Mouse (Mus musculus): ENCODE measurements around the gene Myf6.

The Myf6 gene

DNA sequence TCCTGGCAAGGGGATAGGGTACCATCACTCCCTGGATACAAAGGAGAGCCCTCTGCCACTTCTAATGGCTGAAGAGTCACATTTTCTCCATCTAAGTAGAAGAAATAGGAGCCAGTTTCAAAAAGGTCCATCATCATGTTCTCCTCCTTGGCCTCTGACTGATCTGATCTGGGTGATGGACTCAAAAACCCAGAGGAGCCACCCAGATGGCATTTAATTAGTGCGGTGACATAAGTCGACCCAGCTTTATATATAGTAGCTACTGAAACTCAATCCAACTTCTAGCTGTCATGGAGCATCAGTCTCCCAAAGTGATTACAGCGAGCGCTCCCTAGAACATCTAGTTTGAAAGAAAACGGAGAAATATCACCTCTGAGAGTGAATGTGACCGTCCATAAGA lies at the start of gene Myf6:
Gene Myf6, minus strand, starts transcription at position 170 of the 400 bp plus-strand sequence.
- in situ Hi-C loops (cut with MboI; ENCODE audit: low pct_unique_long_range_greater_than_20kb in 1 of 2, low sequenced_read_pairs in 2 of 2, unreplicated experiment in 1 of 2) = no loop called here

DNA sequence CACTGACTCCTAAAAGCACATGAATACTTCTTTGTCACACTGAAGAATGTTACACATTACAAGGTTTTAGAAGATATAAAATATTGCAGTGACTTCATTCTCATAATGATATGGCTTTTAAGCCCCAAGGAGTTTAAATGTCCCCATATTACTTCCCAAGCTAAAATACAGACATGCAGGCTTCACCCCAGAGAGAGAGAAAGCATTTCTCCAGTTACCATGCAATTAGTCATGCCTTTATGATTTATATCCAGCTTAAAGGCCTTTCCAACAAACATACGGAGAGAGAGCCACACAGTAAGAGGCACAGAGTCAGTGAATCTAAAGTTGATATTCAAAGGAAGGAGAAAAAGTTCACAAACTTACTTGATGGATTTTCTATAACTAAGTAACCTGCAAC lies 48.5 kb upstream of the Myf6 start:
- in situ Hi-C loops (cut with MboI; ENCODE audit: low pct_unique_long_range_greater_than_20kb in 1 of 2, low sequenced_read_pairs in 2 of 2, unreplicated experiment in 1 of 2) = no loop called here

GRCm38 (mm10) chr10:107528758-107529157 lies 34.2 kb upstream of the Myf6 start:
- in situ Hi-C loops (cut with MboI; ENCODE audit: low pct_unique_long_range_greater_than_20kb in 1 of 2, low sequenced_read_pairs in 2 of 2, unreplicated experiment in 1 of 2) = no loop called here

DNA sequence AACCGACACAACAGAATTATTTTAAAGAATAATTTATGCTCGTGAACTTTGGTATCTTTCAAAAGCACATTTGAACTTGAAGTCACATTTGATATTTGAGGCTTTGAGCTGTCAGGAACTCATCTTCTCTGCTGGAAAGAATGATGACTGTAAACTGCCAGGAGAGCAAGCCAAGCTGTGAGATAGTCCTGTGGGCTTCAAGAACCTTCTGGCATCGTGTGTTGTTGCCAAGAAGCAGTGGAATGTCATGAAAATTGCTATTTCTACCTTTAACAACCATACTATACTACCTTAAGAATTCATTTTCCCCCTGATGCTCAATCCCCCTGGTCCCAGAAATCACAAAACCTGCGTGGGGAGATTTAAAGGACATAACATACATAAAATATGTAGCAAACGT lies 24.7 kb upstream of the Myf6 start:
- in situ Hi-C loops (cut with MboI; ENCODE audit: low pct_unique_long_range_greater_than_20kb in 1 of 2, low sequenced_read_pairs in 2 of 2, unreplicated experiment in 1 of 2) = no loop called here

DNA sequence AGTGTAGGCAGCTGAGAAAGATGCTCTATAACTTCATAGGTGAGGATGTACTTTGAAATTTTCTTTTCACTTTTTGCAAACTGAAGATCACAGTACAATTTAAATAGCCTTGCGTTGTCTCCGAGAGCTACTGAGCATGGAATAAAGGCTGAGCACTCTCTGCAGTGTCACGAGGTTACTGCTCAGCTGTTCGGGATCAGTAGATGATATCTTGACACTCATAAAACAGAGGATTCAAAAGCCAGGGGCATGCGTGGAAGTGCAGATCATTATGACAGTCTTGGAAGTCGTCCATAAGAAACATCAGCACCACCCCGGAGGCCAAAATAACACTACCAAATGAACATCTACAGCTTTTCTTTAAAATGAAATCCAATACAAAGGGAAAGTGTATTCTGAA lies 22.1 kb upstream of the Myf6 start:
- in situ Hi-C loops (cut with MboI; ENCODE audit: low pct_unique_long_range_greater_than_20kb in 1 of 2, low sequenced_read_pairs in 2 of 2, unreplicated experiment in 1 of 2) = no loop called here

- in situ Hi-C loops (cut with MboI; ENCODE audit: low pct_unique_long_range_greater_than_20kb in 1 of 2, low sequenced_read_pairs in 2 of 2, unreplicated experiment in 1 of 2) = no loop called here
These were observed 20.2 kb upstream of the Myf6 start for GRCm38 (mm10) chr10:107514735-107515134.

DNA sequence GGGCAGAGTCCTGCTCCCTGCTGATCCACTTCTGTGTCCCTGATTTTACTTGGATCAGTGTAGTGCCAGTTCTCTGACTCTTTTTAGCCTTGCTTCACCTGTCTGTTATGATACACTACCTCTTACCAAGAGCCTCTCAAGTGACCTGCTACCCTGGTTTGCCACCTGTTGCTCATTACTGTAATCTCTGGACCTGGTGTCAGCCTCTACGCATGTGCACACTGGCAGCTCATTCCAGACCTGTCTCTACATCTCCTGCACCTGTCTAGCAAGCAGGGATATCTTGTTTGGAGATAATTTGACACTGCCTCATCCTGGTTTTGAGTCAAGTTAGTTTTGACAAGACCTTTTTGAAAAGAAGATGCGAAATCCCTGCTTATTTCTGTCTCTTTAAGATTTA lies 11.9 kb upstream of the Myf6 start:
- in situ Hi-C loops (cut with MboI; ENCODE audit: low pct_unique_long_range_greater_than_20kb in 1 of 2, low sequenced_read_pairs in 2 of 2, unreplicated experiment in 1 of 2) = no loop called here

- in situ Hi-C loops (cut with MboI; ENCODE audit: low pct_unique_long_range_greater_than_20kb in 1 of 2, low sequenced_read_pairs in 2 of 2, unreplicated experiment in 1 of 2) = no loop called here
These were observed 8.9 kb upstream of the Myf6 start for GRCm38 (mm10) chr10:107503430-107503829.

DNA sequence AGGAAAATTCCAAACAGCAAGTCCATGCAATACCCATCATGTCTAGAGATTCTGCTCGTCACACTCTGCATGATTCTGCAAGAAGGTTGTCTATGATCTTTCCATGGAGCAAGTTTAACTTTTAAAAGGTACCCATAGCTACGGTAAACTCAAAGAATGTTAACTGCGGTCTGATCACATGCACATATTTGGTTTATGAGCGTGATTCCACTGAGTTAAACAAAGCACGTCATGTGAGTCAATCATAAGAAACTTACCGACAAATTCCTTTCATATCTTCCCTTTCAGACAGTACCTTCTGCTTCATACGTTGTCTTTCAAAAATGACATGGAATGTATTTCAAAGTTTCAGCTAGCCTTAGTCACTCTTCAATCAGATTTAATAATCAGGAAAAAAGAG lies 7.7 kb upstream of the Myf6 start:
- in situ Hi-C loops (cut with MboI; ENCODE audit: low pct_unique_long_range_greater_than_20kb in 1 of 2, low sequenced_read_pairs in 2 of 2, unreplicated experiment in 1 of 2) = no loop called here

DNA sequence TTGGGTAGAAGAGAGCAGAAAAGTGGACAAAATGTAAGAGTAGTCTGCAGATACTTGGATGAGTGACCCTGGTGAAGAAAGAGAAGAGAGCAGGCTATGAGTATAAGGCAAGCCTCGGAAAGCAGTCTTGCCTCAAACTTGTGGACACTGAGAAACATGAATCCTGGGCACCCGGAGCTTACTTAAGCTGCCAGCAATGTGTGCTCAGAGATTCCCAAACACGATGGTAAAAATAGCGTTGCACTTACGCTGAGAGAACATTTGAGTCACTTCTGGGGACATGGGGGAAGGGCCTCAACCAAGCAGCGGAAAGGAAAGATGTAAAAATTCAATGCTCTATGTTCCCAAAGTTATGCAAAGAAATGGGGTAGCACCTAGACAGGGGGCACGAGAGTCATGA lies 5.1 kb upstream of the Myf6 start:
- in situ Hi-C loops (cut with MboI; ENCODE audit: low pct_unique_long_range_greater_than_20kb in 1 of 2, low sequenced_read_pairs in 2 of 2, unreplicated experiment in 1 of 2) = no loop called here

- in situ Hi-C loops (cut with MboI; ENCODE audit: low pct_unique_long_range_greater_than_20kb in 1 of 2, low sequenced_read_pairs in 2 of 2, unreplicated experiment in 1 of 2) = no loop called here
These were observed 1.9 kb upstream of the Myf6 start for GRCm38 (mm10) chr10:107496402-107496801.

GRCm38 (mm10) chr10:107493580-107494474 lies 710 bp downstream of the Myf6 start:
- in situ Hi-C loops (cut with MboI; ENCODE audit: low pct_unique_long_range_greater_than_20kb in 1 of 2, low sequenced_read_pairs in 2 of 2, unreplicated experiment in 1 of 2) = no loop called here

DNA sequence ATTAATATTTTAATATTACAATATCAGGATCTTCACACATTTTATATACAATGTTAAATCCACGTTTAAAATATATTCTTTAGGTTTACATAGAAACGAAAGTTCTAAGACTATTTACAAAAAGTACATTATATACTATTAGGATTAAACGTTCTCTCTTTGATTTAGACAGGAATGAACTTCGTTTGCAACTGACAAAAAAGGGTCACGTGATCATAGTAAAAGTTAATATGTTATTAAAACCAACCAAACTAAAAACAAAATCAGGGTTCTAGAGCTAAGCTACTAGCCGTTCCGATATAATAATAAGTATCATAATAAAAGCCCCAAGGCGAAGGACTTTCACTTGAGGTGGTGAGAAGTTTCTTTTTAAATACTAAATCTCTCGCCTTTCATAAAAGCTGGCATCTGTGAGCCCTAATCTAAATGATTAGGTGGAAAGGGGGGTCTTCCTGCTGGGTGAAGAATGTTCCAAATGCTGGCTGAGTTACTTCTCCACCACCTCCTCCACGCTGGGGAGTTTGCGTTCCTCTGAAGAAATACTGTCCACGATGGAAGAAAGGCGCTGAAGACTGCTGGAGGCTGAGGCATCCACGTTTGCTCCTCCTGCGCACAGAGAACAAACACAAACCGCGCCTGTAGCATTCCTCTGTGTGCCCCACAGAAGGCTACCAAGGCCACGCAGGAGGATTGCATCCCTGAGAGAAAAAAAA lies 1.5 kb downstream of the Myf6 start:
- in situ Hi-C loops (cut with MboI; ENCODE audit: low pct_unique_long_range_greater_than_20kb in 1 of 2, low sequenced_read_pairs in 2 of 2, unreplicated experiment in 1 of 2) = no loop called here

DNA sequence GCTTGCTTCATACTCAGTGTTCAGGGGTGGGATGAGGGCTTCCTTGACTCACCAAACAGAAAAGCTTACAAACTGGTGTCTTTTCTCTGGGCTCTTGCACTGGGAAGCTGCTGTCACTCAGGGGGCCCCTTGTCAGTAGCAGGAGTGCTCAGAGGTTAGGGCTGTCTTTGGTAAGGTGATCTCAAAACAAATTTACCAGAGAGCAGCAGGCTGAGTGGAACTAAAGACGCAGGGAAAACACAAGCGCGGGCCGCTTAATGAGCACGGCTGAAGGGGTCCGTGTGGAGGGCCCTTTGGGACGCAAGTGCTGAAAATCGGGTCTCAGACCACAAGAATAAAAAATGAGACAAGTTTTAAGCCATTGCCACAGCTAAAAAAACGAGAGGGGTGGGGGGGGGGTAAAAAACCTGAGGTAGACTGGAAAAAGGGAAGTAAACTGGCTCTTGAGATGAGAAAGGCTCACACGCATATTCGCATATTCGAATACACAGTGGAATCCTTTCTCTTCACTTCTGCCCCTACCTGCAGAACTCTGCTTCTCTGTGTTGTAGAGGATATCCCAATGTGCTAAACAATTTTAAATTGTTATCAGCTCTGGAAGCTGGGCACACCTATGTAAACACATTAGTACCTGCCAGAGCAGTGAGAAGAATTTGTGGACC lies 5.8 kb downstream of the Myf6 start:
- in situ Hi-C loops (cut with MboI; ENCODE audit: low pct_unique_long_range_greater_than_20kb in 1 of 2, low sequenced_read_pairs in 2 of 2, unreplicated experiment in 1 of 2) = no loop called here

- in situ Hi-C loops (cut with MboI; ENCODE audit: low pct_unique_long_range_greater_than_20kb in 1 of 2, low sequenced_read_pairs in 2 of 2, unreplicated experiment in 1 of 2) = no loop called here
These were observed 7.8 kb downstream of the Myf6 start for GRCm38 (mm10) chr10:107486770-107487169.

GRCm38 (mm10) chr10:107485870-107486269 lies 8.7 kb downstream of the Myf6 start, which contains the start of gene Myf5:
Myf5 (minus strand) TSS chr10:107486134.
- in situ Hi-C loops (cut with MboI; ENCODE audit: low pct_unique_long_range_greater_than_20kb in 1 of 2, low sequenced_read_pairs in 2 of 2, unreplicated experiment in 1 of 2) = no loop called here

DNA sequence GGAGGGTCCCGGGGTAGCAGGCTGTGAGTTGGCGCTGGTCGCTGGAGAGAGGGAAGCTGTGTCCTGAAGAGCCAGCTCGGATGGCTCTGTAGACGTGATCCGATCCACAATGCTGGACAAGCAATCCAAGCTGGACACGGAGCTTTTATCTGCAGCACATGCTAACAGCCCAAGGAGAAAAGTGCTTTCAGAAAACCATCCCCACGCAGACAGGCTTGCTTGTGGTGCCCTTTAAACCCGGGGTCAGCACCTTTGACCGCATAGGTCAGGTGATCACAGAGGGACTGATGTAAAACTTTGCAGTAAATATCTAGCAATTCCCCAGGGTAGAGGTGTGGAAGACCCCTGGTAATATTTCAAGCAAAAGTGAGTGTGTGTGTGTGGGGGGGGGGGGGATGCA lies 10.5 kb downstream of the Myf6 start:
- in situ Hi-C loops (cut with MboI; ENCODE audit: low pct_unique_long_range_greater_than_20kb in 1 of 2, low sequenced_read_pairs in 2 of 2, unreplicated experiment in 1 of 2) = no loop called here

GRCm38 (mm10) chr10:107473497-107473896 lies 21.0 kb downstream of the Myf6 start:
- in situ Hi-C loops (cut with MboI; ENCODE audit: low pct_unique_long_range_greater_than_20kb in 1 of 2, low sequenced_read_pairs in 2 of 2, unreplicated experiment in 1 of 2) = no loop called here

- in situ Hi-C loops (cut with MboI; ENCODE audit: low pct_unique_long_range_greater_than_20kb in 1 of 2, low sequenced_read_pairs in 2 of 2, unreplicated experiment in 1 of 2) = no loop called here
These were observed 22.8 kb downstream of the Myf6 start for GRCm38 (mm10) chr10:107471712-107472111.
